Mouse (Mus musculus) E14TG2a.4 (cell line): Measurements from ENCODE around the gene H2afy.

Experiments
- CTCF ChIP-seq: conservative IDR thresholded peaks from 2 replicates; pipeline ENCODE4 v1.5.1; 2014; ENCODE audit warnings: low read length
- NANOG ChIP-seq: IDR thresholded peaks from 2 replicates; pipeline ENCODE4 v1.6.1; 2014; ENCODE audit warnings: borderline replicate concordance, low read length, mixed read lengths

DNA sequence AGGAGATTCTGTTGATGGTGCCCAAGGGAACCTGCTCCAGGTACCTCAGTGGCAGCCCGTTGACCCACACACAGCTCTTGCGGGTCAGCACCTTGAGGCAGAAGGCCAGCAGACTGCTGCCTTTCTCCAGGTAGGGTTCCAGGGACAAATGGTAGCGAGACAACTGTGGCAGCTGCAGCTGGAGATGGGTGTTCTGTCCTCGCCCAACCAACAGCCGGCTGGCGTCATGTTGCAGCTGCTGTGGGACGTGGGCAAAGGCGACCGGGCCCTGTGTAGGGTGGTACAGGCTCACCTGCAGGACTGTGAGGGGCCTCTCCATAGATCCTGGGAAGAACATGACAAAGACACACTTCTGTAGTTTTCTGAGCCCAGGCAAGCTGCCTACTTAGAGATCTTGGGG, 40.1 kb upstream of the H2afy start:
- TF ChIP-seq CTCF (no peak), NANOG (no peak)
